Mouse (Mus musculus) heart, adult 11 months (tissue): ENCODE measurements at regions not wholly inside any gene's neighbourhood (a gene's known extent, or its start where the extent isn't known, plus 50 kb on each side); places are given as distances from the start of the nearest gene placed in this dataset.

Source experiments
- DNase-seq: peaks from one replicate; pipeline ENCODE4 v3.0.0; 2022

- DNase-seq: no peak
These were observed 485.9 kb upstream of the Gm9747 start for GRCm38 (mm10) chr1:81747025-81747424.

- DNase-seq: no peak
These were observed 478.8 kb upstream of the Gm9747 start for GRCm38 (mm10) chr1:81754067-81754466.

GRCm38 (mm10) chr1:81755281-81755680 lies 477.6 kb upstream of the Gm9747 start:
- peak; percentile 59 for DNase-seq

GRCm38 (mm10) chr1:81755694-81756093 lies 477.2 kb upstream of the Gm9747 start:
- DNase-seq: peak; percentile 46

- no peak for DNase-seq
These were observed 473.0 kb upstream of the Gm9747 start for GRCm38 (mm10) chr1:81759919-81760318.

- no peak for DNase-seq
These were observed 461.2 kb upstream of the Gm9747 start for GRCm38 (mm10) chr1:81771704-81772103.

GRCm38 (mm10) chr1:81780583-81780982 lies 452.3 kb upstream of the Gm9747 start:
- DNase-seq: no peak

- no peak for DNase-seq
These were observed 448.6 kb upstream of the Gm9747 start for GRCm38 (mm10) chr1:81784305-81784704.

- DNase-seq: no peak
These were observed 438.1 kb upstream of the Gm9747 start for GRCm38 (mm10) chr1:81794771-81795170.

GRCm38 (mm10) chr1:81795399-81795798 lies 437.5 kb upstream of the Gm9747 start:
- DNase-seq: no peak

- DNase-seq: no peak
These were observed 421.3 kb upstream of the Gm9747 start for GRCm38 (mm10) chr1:81811591-81811990.

GRCm38 (mm10) chr1:81818884-81819283 lies 414.0 kb upstream of the Gm9747 start:
- DNase-seq: no peak

- DNase-seq: no peak
These were observed 390.9 kb upstream of the Gm9747 start for GRCm38 (mm10) chr1:81841966-81842365.

GRCm38 (mm10) chr1:81850462-81851144 lies 382.3 kb upstream of the Gm9747 start:
- no peak for DNase-seq

- DNase-seq: no peak
These were observed 373.4 kb upstream of the Gm9747 start for GRCm38 (mm10) chr1:81859464-81859863.

- DNase-seq: no peak
These were observed 368.3 kb upstream of the Gm9747 start for GRCm38 (mm10) chr1:81864571-81864970.

- peak; percentile 92 for DNase-seq
These were observed 345.9 kb upstream of the Gm9747 start for GRCm38 (mm10) chr1:81886940-81887531.

- peak; percentile 93 for DNase-seq
These were observed 335.7 kb upstream of the Gm9747 start for GRCm38 (mm10) chr1:81897241-81897640.

GRCm38 (mm10) chr1:81900843-81901242 lies 332.1 kb upstream of the Gm9747 start:
- DNase-seq: no peak

- DNase-seq: no peak
These were observed 328.9 kb upstream of the Gm9747 start for GRCm38 (mm10) chr1:81904056-81904455.

GRCm38 (mm10) chr1:81912607-81913006 lies 320.3 kb upstream of the Gm9747 start:
- DNase-seq: no peak

GRCm38 (mm10) chr1:81913561-81913964 lies 319.3 kb upstream of the Gm9747 start:
- no peak for DNase-seq

GRCm38 (mm10) chr1:81916840-81917239 lies 316.1 kb upstream of the Gm9747 start:
- no peak for DNase-seq

- DNase-seq: no peak
These were observed 305.2 kb upstream of the Gm9747 start for GRCm38 (mm10) chr1:81927721-81928120.

- DNase-seq: no peak
These were observed 299.8 kb upstream of the Gm9747 start for GRCm38 (mm10) chr1:81933064-81933463.
